Mouse (Mus musculus) v-Abl transformed pro-B cells (cell line): Measurements from ENCODE around the gene Pnpla2.
"Not testable (repeated sequence)": the region's sequence is repeated elsewhere in the genome, so short reads cannot be mapped to it uniquely, and the experiment has no call there.

Experiments used
- in situ Hi-C, 2 experiments: fragments of 400-800 bp; cut with MboI; formaldehyde crosslinking; loops; one replicate each; pipeline ENCODE4 v1.15.1; 2025; ENCODE audit not compliant: unreplicated experiment in 2 of 2

Pnpla2 gene

GRCm38 (mm10) chr7:141443081-141443821, 11.7 kb upstream of the Pnpla2 start:
- in situ Hi-C loops: no loop called here

GRCm38 (mm10) chr7:141443828-141444237, 11.2 kb upstream of the Pnpla2 start, which contains the start of gene Pidd1:
Gene Pidd1 (minus strand): TSS chr7:141444025.
- in situ Hi-C loops: no loop called here

- in situ Hi-C loops: not testable (repeated sequence)
Measured at GRCm38 (mm10) chr7:141446374-141446773, 8.6 kb upstream of the Pnpla2 start.

GRCm38 (mm10) chr7:141447110-141447991, 7.6 kb upstream of the Pnpla2 start, which contains the start of gene Rplp2:
Gene Rplp2 (plus strand): TSS chr7:141447370.
- in situ Hi-C loops: no loop called here

GRCm38 (mm10) chr7:141451928-141452327, 3.1 kb upstream of the Pnpla2 start:
- in situ Hi-C loops: loop anchor here in 1 of 2 experiments (5.0 to 10.0 kb wide), 2 partner anchors 40 to 577 kb away; partner anchors contain the start of gene Gatd1

GRCm38 (mm10) chr7:141453636-141454035, 1.4 kb upstream of the Pnpla2 start:
- in situ Hi-C loops: loop anchor here in 1 of 2 experiments (5.0 to 10.0 kb wide), 2 partner anchors 41 to 579 kb away; partner anchors contain the start of gene Gatd1

- in situ Hi-C loops: loop anchor here (5.0 to 10.0 kb wide), 2 partner anchors 43 to 581 kb away; partner anchors contain the start of gene Gatd1 (in 1 of the 2)
Measured at GRCm38 (mm10) chr7:141455610-141456314, 764 bp downstream of the Pnpla2 start.

- in situ Hi-C loops: loop anchor here (5.0 to 10.0 kb wide), 2 partner anchors 44 to 582 kb away; partner anchors contain the start of gene Gatd1 (in 1 of the 2)
Measured at GRCm38 (mm10) chr7:141456739-141457138, 1.7 kb downstream of the Pnpla2 start.

- in situ Hi-C loops: loop anchor here (5.0 to 10.0 kb wide), 2 partner anchors 45 to 582 kb away; partner anchors contain the start of gene Gatd1 (in 1 of the 2)
Measured at GRCm38 (mm10) chr7:141457236-141457635, 2.2 kb downstream of the Pnpla2 start.

- in situ Hi-C loops: loop anchor here (5.0 to 10.0 kb wide), 2 partner anchors 46 to 583 kb away; partner anchors contain the start of gene Gatd1 (in 1 of the 2)
Measured at GRCm38 (mm10) chr7:141457986-141458660, 3.1 kb downstream of the Pnpla2 start.

GRCm38 (mm10) chr7:141458661-141459060, 3.7 kb downstream of the Pnpla2 start:
- in situ Hi-C loops: loop anchor here (5.0 to 10.0 kb wide), 2 partner anchors 46 to 584 kb away; partner anchors contain the start of gene Gatd1 (in 1 of the 2)

- in situ Hi-C loops: loop anchor here (5.0 to 10.0 kb wide), 2 partner anchors 47 to 585 kb away; partner anchors contain the start of gene Gatd1 (in 1 of the 2)
Measured at GRCm38 (mm10) chr7:141459301-141459711, 4.3 kb downstream of the Pnpla2 start.

- in situ Hi-C loops: no loop called here
Measured at GRCm38 (mm10) chr7:141460001-141460390, 5.0 kb downstream of the Pnpla2 start.

GRCm38 (mm10) chr7:141460391-141461113, 5.6 kb downstream of the Pnpla2 start, which contains the start of gene Cracr2b:
Gene Cracr2b (plus strand): TSS chr7:141461094.
- in situ Hi-C loops: no loop called here

- in situ Hi-C loops: no loop called here
Measured at GRCm38 (mm10) chr7:141461521-141462332, 6.7 kb downstream of the Pnpla2 start.

GRCm38 (mm10) chr7:141462333-141462821, 7.4 kb downstream of the Pnpla2 start:
- in situ Hi-C loops: no loop called here

- in situ Hi-C loops: no loop called here
Measured at GRCm38 (mm10) chr7:141463824-141464602, 9.0 kb downstream of the Pnpla2 start.
